Mouse (Mus musculus) intestine, postnatal 0 days (tissue): Measurements from ENCODE around the gene Atp6v0a2. TPM values are rescaled to one million over a fixed set of nuclear protein-coding genes. Genes with fewer than 3 reads are reported as not detected.
"Not testable (repeated sequence)": the region's sequence is repeated elsewhere in the genome, so short reads cannot be mapped to it uniquely, and the experiment has no call there.

Experiments
- ATAC-seq: fragments of 200-750 bp; cut with Nextera tagmentation; 2 replicates; pipeline ENCODE4 v1.8.0; 2017; ENCODE audit warnings: mild to moderate bottlenecking, moderate TSS enrichment, moderate library complexity
- H3K27ac ChIP-seq: fragments of 300-500 bp; sonication (generic); 2 replicates; pipeline ENCODE4 v1.5.1; 2014; ENCODE audit warnings: mild to moderate bottlenecking, low read depth, low read length, moderate library complexity
- H3K27me3 ChIP-seq: fragments of 300-500 bp; sonication (generic); replicated peaks from 2 replicates; pipeline ENCODE4 v1.6.1; 2014; ENCODE audit warnings: low read length, mixed read lengths; ENCODE audit not compliant: control insufficient read depth, insufficient read depth
- H3K36me3 ChIP-seq: fragments of 300-500 bp; sonication (generic); 2 replicates; pipeline ENCODE4 v1.6.1; 2014; ENCODE audit warnings: mild to moderate bottlenecking, moderate library complexity; ENCODE audit not compliant: control insufficient read depth, insufficient read depth
- H3K4me1 ChIP-seq: fragments of 300-500 bp; sonication (generic); replicated peaks from 2 replicates; pipeline ENCODE4 v1.6.1; 2014; ENCODE audit warnings: antibody characterized with exemption, low read length, mixed read lengths; ENCODE audit not compliant: control insufficient read depth, insufficient read depth
- H3K4me2 ChIP-seq: fragments of 300-500 bp; sonication (generic); replicated peaks from 2 replicates; pipeline ENCODE4 v1.6.1; 2014; ENCODE audit warnings: low read depth, mild to moderate bottlenecking, moderate library complexity
- H3K4me3 ChIP-seq: fragments of 300-500 bp; sonication (generic); 2 replicates; pipeline ENCODE4 v1.5.1; 2014; ENCODE audit warnings: low read depth, low read length
- H3K9ac ChIP-seq: fragments of 300-500 bp; sonication (generic); 2 replicates; pipeline ENCODE4 v1.6.1; 2014; ENCODE audit warnings: mild to moderate bottlenecking, low read depth, low read length
- H3K9me3 ChIP-seq: fragments of 300-500 bp; sonication (generic); 2 replicates; pipeline ENCODE4 v1.6.1; 2016; ENCODE audit warnings: mixed run types; ENCODE audit not compliant: control insufficient read depth
- CTCF ChIP-seq: sonication (generic); IDR thresholded peaks from 2 replicates; pipeline ENCODE4 v1.5.1; 2016; ENCODE audit warnings: low read depth, mild to moderate bottlenecking, control low read depth, antibody characterized with exemption, moderate library complexity
- WGBS: fragments of 180-500 bp; shearing (Covaris S2); extraction: QIAGEN DNeasy Blood & Tissue Kit; methylation state at CpG from one replicate; pipeline ENCODE4 v1.1.7; 2014; 5-methylcytosine and 5-hydroxymethylcytosine counted together
- polyA plus RNA-seq: library from polyadenylated mRNA; unstranded; fragments of >200 nt; fragmentation: Nextera tagmentation; extraction: Ambion mirVana; gene quantifications from 2 replicates; pipeline ENCODE4 v1.2.1, GENCODE M21; 2015

Atp6v0a2 gene
- polyA plus RNA-seq, result 57.5 and 58.5 TPM in 2 replicates

GRCm38 (mm10) chr5:124628448-124629363, at the start of gene Atp6v0a2:
TSS of gene Atp6v0a2 (plus strand) at chr5:124628576.
- H3K36me3 ChIP-seq, result peaks cover 3% of the 10 kb centered on the region; the same call in 1 of the 2 replicates
- H3K4me3 ChIP-seq, result peak within 1 kb of the TSS; percentile 74
- no peak for TF ChIP-seq CTCF
- H3K27ac ChIP-seq, result peak within 1 kb of the TSS; percentile 72
- WGBS, result under 1% methylated on average over 54 of the region's 58 CpGs
- no peaks in the 10 kb centered on the region for H3K27me3 ChIP-seq
- no peaks in the 10 kb centered on the region for H3K9me3 ChIP-seq
- H3K4me1 ChIP-seq, result 0 out of 2 replicates have a peak, but pooled peaks cover 5% of the 10 kb centered on the region
- H3K9ac ChIP-seq, result peak within 1 kb of the TSS; percentile 73
- peak; percentile 81 for ATAC-seq
- peak within 1 kb of the TSS; percentile 71 for H3K4me2 ChIP-seq

- no peak within 1 kb of the TSS for H3K27ac ChIP-seq
- peak within 1 kb of the TSS; percentile 75 for H3K4me3 ChIP-seq
- peaks cover 31% of the 10 kb centered on the region for H3K36me3 ChIP-seq
- H3K9ac ChIP-seq, result peak within 1 kb of the TSS; percentile 73
- TF ChIP-seq CTCF, result peak; percentile 39
- H3K4me1 ChIP-seq, result 0 out of 2 replicates have a peak, but pooled peaks cover 3% of the 10 kb centered on the region
- peak within 1 kb of the TSS; percentile 87 for H3K4me2 ChIP-seq
- no peaks in the 10 kb centered on the region for H3K9me3 ChIP-seq
- WGBS, result 1% methylated on average over 51 of the region's 51 CpGs
- no peaks in the 10 kb centered on the region for H3K27me3 ChIP-seq
- peak; percentile 90 for ATAC-seq
These were observed 49.6 kb upstream of the Atp6v0a2 start, which contains the start of the genes Eif2b1 and Gtf2h3 for GRCm38 (mm10) chr5:124578633-124579317. TSS of gene Eif2b1 (minus strand) at chr5:124579131. TSS of gene Gtf2h3 (plus strand) at chr5:124579140.

- Histone ChIP-seq H3K27me3 (no peaks in the 10 kb centered on the region), H3K4me2 (no peak overlapping the region), H3K27ac (no peak overlapping the region), H3K4me1 (0 out of 2 replicates have a peak, but pooled peaks cover 3% of the 10 kb centered on the region), H3K9me3 (no peaks in the 10 kb centered on the region), H3K4me3 (no peak overlapping the region), H3K36me3 (peaks cover 34% of the 10 kb centered on the region), H3K9ac (no peak overlapping the region)
- no peak for ATAC-seq
- no peak for TF ChIP-seq CTCF
- WGBS, result 82% methylated on average over 5 of the region's 5 CpGs
These were observed 45.9 kb upstream of the Atp6v0a2 start for GRCm38 (mm10) chr5:124582515-124582914.

GRCm38 (mm10) chr5:124592768-124593167, 35.6 kb upstream of the Atp6v0a2 start:
- H3K4me2 ChIP-seq, result no peak overlapping the region
- H3K4me3 ChIP-seq, result no peak overlapping the region
- H3K27me3 ChIP-seq, result no peaks in the 10 kb centered on the region
- H3K36me3 ChIP-seq, result peaks cover 61% of the 10 kb centered on the region
- no peaks in the 10 kb centered on the region for H3K4me1 ChIP-seq
- no peak for ATAC-seq
- no peak overlapping the region for H3K9ac ChIP-seq
- H3K9me3 ChIP-seq, result no peaks in the 10 kb centered on the region
- no peak for TF ChIP-seq CTCF
- 100% methylated on average over 3 of the region's 3 CpGs for WGBS
- H3K27ac ChIP-seq, result no peak overlapping the region

DNA sequence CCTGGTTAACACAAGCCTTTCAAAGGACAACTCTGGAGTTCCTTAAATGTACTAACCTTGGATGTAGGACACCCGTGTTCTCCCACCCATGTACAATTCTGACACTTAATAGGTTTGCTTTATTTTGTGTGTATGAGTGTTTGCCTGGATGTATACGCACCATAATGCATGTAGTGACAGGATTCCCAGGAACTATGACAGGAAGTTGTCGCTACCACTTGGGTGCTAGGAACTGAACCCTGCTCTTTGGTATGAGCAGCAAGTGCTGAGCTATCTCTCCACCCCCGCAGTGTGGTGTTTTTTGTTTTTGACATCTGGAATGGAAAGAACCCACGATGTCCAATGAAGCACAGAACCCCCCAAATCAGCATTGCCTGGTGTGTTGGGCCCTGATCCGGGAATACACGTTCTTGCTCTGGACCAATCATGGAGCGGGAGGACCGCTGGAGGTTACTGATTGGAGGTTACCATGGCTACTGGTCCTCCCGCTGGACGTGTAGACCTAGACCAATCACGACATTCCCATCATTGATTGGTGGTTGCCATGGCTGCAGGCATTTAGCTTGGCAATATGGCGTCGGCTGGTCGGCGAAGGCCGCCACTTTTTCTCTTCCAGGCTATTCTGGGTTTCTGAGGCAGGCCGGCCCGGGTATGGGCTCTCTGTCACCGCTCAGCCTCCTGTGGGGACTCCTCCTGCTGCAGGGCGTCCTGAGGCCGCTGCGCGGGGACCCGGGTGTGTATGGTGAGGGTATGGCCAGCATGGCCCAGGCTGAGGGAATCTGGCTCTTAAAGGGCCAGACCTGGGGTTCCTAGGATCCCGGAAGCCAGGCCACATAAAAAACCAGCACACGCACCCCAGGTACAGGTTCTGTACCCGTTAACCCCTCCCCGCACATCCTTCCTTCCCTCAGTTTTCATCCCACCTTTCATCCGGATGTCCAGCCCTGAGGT, 29.9 kb upstream of the Atp6v0a2 start:
- Histone ChIP-seq H3K9ac (peak overlapping the region; percentile 62), H3K27ac (no peak overlapping the region), H3K4me2 (peak overlapping the region; percentile 84), H3K27me3 (no peaks in the 10 kb centered on the region), H3K9me3 (no peaks in the 10 kb centered on the region), H3K4me3 (peak overlapping the region; percentile 88), H3K36me3 (peaks cover 21% of the 10 kb centered on the region; the same call in 1 of the 2 replicates), H3K4me1 (peaks cover 4% of the 10 kb centered on the region; the same call in 1 of the 2 replicates)
- 7% methylated on average over 30 of the region's 30 CpGs for WGBS
- TF ChIP-seq CTCF, result no peak
- peak; percentile 99 for ATAC-seq

DNA sequence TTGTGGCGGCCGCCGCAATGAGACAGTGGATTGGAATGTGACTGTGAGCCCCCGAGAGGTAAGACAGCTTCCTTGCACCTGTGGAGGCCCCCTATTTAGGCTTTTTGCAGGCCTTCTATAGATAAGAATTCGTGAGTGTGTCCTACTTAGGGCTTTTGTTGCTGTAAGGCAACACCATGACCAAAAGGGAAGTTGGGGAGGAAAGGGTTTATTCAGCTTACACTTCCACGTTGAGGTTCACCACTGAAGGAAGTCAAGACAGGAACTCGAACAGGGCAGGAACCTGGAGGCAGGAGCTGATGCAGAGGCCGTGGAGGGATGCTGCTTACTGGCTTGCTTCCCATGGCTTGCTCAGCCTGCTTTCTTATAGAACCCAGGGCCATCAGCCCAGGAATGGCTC, 28.6 kb upstream of the Atp6v0a2 start:
- not testable (repeated sequence) for H3K4me2 ChIP-seq, H3K27me3 ChIP-seq, H3K4me1 ChIP-seq, H3K9me3 ChIP-seq, H3K4me3 ChIP-seq, H3K9ac ChIP-seq, ATAC-seq, H3K27ac ChIP-seq
- WGBS, result 57% methylated on average over 8 of the region's 8 CpGs
- peaks cover 14% of the 10 kb centered on the region; the same call in 1 of the 2 replicates for H3K36me3 ChIP-seq
